Mouse (Mus musculus): ENCODE data around the gene Map3k20. TPM values are rescaled to one million over a fixed set of nuclear protein-coding genes. Genes with fewer than 3 reads are reported as not detected.

The Map3k20 gene
- polyA plus RNA-seq, 1 experiment from 2014 or later = 4.7 TPM

DNA sequence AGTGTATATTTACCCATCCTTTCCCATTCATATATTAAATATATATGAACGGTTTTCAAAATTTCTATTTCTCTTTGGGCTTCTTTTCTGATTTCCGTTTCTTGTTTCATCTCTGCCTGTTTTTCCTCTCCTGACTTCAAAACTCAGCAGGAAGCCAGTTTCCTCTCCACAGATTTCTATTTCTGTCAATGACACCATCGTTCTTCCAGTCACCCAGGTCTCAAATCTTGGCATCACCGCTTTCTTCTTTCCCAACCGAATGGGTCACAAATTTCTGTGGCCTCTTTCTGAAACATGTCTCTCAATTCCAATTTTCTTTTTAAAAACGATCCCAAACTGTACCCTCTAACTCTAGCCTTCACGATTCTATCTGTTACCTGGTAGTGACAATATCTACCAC, 748 bp upstream of the Map3k20 start:
- Histone ChIP-seq H3K9me3 (no peaks in the 10 kb centered on the region), H3K9ac (no peak overlapping the region), H3K4me1 (replicated peaks) (peaks cover 4% of the 10 kb centered on the region; the same call in 1 of the 2 replicates), H3K27me3 (peaks cover 24% of the 10 kb centered on the region), H3K4me2 (no peak overlapping the region), H3K4me3 (no peak overlapping the region), H3K27ac (replicated peaks) (no peak overlapping the region), H3K36me3 (no peaks in the 10 kb centered on the region)
- 77% methylated on average over 7 of the region's 7 CpGs for WGBS
- no peak for ATAC-seq (ENCODE audit: low read depth)

DNA sequence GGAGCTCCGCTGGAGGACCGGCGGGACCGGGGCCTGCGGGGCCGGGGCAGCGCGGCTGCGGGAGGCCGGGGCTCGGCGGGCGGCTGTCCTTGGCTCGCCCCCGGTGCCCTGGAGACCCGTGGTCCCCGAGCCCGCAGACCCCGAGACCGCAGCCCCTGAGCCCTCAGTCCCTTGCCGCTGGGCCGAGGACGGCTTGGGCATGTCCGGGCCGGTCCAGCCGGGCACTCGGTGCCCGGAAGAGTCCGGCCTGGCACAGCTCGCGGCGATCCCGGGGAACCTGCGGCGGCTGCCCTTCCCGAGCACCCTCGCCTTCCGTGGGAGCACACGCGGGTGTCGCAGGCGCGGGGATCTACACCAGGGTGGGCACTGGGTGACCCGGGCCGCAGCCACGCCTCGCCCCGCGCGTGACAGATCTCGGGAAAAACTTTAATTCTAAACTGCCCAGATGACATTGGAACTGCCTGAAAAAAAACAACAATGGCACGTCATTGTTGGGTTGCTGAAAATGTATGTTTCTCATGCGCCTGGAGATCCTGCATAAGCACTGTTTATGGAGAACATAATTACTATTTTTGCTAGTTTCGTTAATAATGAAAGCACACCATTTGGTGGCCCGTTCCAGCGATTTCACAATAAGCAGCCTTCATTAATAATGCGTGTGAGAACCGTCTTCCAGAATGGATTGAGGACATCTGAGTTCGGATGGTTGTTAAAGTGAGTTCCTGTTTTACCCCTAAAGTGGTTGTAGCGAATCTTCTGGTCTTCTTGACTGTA, 638 bp downstream of the Map3k20 start:
- WGBS = under 1% methylated on average over 49 of the region's 60 CpGs
- Histone ChIP-seq H3K4me2 (peak overlapping the region; percentile 96), H3K9ac (peak overlapping the region; percentile 85), H3K4me3 (peak overlapping the region; percentile 74), H3K4me1 (replicated peaks) (peaks cover 4% of the 10 kb centered on the region; the same call in 1 of the 2 replicates), H3K27me3 (peaks cover 24% of the 10 kb centered on the region), H3K36me3 (no peaks in the 10 kb centered on the region), H3K9me3 (no peaks in the 10 kb centered on the region), H3K27ac (replicated peaks) (no peak overlapping the region)
- peak; percentile 65 for ATAC-seq (ENCODE audit: low read depth)

DNA sequence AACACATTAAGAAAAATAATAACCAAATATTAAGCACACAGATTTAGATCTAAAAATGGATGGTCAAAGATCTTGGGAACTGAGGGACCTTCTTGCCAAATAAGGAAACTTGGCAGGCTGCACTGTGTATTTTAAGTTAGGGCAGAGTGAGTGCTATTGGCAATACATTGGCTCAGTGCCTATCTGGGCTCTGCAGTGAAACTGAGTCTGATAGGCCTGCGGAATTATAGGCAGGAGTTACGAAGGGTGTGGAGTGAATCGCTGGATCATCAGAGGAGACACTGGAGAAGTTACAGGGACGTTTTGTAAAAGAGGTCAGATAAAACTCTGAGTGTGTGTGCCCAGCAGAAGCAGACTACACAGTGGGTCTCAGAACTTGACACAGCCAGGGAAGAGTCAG, 1.7 kb downstream of the Map3k20 start:
- no peak overlapping the region for H3K4me3 ChIP-seq
- no peaks in the 10 kb centered on the region for H3K9me3 ChIP-seq

DNA sequence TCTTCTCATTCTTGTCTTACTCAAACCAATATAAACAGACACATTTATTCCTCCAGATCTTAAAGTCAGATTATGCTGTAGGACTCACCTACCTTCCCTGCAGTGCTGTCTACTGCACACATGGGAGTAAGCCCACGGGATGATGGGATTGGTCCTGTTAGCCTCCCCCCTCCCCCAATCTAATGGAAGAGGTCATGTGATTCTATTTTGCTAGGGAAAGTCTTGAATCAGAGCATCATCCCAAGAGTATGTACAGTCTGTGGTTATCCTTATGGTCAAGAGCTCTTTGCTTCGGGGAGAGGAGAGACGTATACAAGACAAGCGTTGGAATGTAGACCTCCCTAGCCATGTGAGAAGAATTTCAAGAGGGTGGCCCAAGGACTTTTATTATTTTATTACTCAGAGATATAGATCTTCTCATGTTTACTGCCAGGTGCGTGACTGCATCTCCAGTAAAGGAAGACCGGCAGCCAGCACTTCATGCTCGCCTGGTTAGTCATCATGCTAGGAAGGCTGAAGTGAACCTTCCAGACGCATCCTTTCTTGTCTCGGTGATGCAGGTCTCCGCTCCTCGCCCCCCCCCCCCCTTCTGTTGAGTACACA, 3.6 kb downstream of the Map3k20 start:
- H3K9me3 ChIP-seq = no peaks in the 10 kb centered on the region
- ATAC-seq (ENCODE audit: low read depth) = no peak
- no peak overlapping the region for H3K27ac ChIP-seq (replicated peaks)
- H3K36me3 ChIP-seq = no peaks in the 10 kb centered on the region
- H3K4me3 ChIP-seq = no peak overlapping the region
- H3K27me3 ChIP-seq = peaks cover 20% of the 10 kb centered on the region
- no peak overlapping the region for H3K4me2 ChIP-seq
- WGBS = 88% methylated on average over 11 of the region's 11 CpGs
- H3K9ac ChIP-seq = no peak overlapping the region
- peaks cover 4% of the 10 kb centered on the region; the same call in 1 of the 2 replicates for H3K4me1 ChIP-seq (replicated peaks)

More for the DNA sequence above, 1.7 kb downstream of the Map3k20 start:
- Histone ChIP-seq H3K4me1 (replicated peaks) (peaks cover 4% of the 10 kb centered on the region; the same call in 1 of the 2 replicates), H3K27ac (replicated peaks) (no peak overlapping the region), H3K27me3 (peaks cover 24% of the 10 kb centered on the region), H3K9ac (no peak overlapping the region), H3K36me3 (no peaks in the 10 kb centered on the region), H3K4me2 (0 out of 2 replicates have a peak overlapping the region, but pooled peaks have one; percentile 13)
- ATAC-seq (ENCODE audit: low read depth) = no peak
- 63% methylated on average over 4 of the region's 4 CpGs for WGBS

DNA sequence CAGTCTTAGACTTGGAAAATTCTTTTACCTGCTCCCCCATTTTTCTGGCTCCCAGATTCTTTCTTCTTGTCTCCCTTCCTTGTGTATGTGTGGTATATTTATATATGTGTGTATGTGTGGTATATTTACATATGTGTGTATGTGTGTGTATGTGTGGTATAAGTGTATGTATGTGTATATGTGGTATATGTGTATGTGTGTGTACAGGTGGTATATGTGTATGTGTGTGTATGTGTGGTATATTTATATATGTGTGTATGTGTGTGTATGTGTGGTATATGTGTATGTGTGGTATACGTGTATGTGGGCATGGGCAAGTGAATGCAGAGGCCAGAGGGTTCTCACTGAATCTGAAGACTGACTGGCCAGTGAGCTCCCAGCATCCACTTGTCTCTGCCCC, 5.7 kb downstream of the Map3k20 start:
- Histone ChIP-seq H3K27ac (replicated peaks) (no peak overlapping the region), H3K9ac (no peak overlapping the region), H3K4me3 (no peak overlapping the region), H3K4me2 (no peak overlapping the region), H3K4me1 (replicated peaks) (peaks cover 4% of the 10 kb centered on the region; the same call in 1 of the 2 replicates), H3K9me3 (no peaks in the 10 kb centered on the region), H3K27me3 (peaks cover 8% of the 10 kb centered on the region; the same call in 1 of the 2 replicates), H3K36me3 (no peaks in the 10 kb centered on the region)
- ATAC-seq (ENCODE audit: low read depth) = no peak
- WGBS = 72% methylated on average over 1 of the region's 1 CpGs

DNA sequence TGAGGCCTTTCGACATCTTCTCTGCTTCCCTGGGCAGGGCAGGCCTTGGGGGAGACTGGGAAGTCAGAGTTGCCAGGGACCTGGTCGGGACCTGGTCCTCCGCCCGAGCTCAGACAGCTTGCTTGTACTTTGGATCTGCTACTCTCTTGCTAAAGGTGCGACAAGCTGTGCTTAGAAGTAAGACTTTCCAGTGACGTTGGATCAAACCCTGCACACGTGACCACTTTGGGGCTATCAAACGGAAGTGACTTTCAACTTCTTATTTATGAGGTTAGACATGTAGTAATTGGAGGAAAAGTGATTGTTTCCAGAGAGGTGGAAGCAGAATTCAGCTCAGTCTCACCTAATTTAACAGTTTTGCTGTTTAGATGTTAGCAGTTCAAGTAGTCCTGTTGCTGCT, 7.1 kb downstream of the Map3k20 start:
- Histone ChIP-seq H3K36me3 (no peaks in the 10 kb centered on the region), H3K4me2 (no peak overlapping the region), H3K27me3 (peaks cover 2% of the 10 kb centered on the region; the same call in 1 of the 2 replicates), H3K27ac (replicated peaks) (no peak overlapping the region), H3K9me3 (no peaks in the 10 kb centered on the region), H3K4me3 (no peak overlapping the region), H3K4me1 (replicated peaks) (no peaks in the 10 kb centered on the region), H3K9ac (no peak overlapping the region)
- WGBS = 90% methylated on average over 8 of the region's 8 CpGs
- no peak for ATAC-seq (ENCODE audit: low read depth)

DNA sequence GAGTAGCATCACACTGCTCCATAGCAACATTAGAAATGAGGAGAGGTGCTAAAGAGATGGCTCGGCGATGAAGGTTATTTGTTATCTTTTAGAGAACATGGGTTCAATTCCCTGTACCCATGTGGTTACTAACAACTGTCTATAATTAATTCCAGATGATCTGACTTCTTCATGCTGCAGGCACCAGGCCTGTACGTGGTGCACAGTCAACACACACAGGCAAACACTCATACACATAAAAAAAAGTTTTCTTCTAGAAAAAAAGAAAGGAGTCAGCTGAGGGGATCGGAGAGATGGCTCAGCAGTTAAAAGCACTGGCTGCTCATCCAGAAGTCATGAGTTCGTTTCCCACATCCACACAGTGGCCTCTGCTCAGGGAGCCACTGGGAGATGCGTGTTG, 9.6 kb downstream of the Map3k20 start:
- no peak overlapping the region for H3K4me2 ChIP-seq
- no peaks in the 10 kb centered on the region for H3K4me1 ChIP-seq (replicated peaks)
- no peaks in the 10 kb centered on the region for H3K27me3 ChIP-seq
- H3K4me3 ChIP-seq = no peak overlapping the region
- ATAC-seq (ENCODE audit: low read depth) = no peak
- no peak overlapping the region for H3K9ac ChIP-seq
- H3K9me3 ChIP-seq = no peaks in the 10 kb centered on the region
- H3K36me3 ChIP-seq = no peaks in the 10 kb centered on the region
- 77% methylated on average over 6 of the region's 6 CpGs for WGBS
- no peak overlapping the region for H3K27ac ChIP-seq (replicated peaks)

DNA sequence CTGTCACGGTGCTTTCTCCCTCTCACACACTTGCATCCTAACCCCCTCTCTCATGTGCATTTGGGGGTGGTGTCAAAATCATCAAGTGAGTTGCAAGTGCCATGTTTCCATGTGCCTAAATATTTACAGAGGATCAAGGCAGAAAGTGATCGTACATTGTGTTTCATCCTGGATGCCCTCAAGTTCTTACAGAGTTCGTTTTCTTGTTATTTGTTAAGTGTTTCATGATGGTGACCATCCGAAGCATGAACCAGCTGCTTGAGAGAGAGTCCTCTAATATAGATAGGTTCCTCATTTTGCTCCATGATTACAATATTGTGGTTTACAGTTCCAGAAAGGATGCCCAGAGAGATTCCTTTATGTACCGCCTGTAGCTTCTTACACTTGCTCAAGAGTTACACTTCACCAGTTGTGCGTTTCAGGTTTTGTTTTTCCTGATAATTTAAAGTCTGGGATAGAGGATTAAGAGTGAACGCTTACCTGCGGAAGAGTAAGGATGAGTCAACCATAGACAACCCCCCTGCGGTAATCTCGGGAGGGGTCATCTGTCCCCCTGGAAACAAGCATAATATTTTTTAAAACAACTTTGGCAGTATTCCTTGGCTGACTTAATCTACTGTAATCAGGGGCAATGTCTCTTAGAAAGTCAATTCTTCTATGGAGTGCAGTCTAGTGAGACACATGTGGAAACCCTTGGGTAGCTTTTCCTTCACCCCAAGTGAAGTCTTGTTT, 11.7 kb downstream of the Map3k20 start:
- Histone ChIP-seq H3K4me2 (no peak overlapping the region), H3K4me1 (replicated peaks) (no peaks in the 10 kb centered on the region), H3K27ac (replicated peaks) (no peak overlapping the region), H3K9me3 (no peaks in the 10 kb centered on the region), H3K27me3 (no peaks in the 10 kb centered on the region), H3K36me3 (no peaks in the 10 kb centered on the region), H3K4me3 (no peak overlapping the region), H3K9ac (no peak overlapping the region)
- no peak for ATAC-seq (ENCODE audit: low read depth)
- 86% methylated on average over 10 of the region's 10 CpGs for WGBS

DNA sequence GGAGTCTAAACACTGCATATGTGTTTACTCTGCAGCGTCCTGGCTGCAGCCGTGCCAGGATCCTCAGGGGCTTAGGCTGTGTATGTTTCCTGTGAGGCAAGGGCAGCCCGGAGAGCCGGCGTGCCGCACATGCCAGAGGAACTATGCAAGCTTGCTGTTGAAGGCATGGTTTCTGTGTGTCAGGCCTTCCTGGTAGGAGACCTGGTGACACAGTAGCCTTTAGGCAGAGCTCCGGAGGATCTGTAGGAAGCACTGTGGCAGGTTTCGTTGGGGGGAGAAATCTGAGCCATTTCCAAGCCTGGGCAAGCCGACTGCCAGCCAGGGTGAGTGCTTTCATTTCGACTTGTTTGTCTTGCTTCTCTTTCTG, 12.3 kb downstream of the Map3k20 start:
- H3K36me3 ChIP-seq = no peaks in the 10 kb centered on the region
- WGBS = 76% methylated on average over 10 of the region's 10 CpGs
- no peak for ATAC-seq (ENCODE audit: low read depth)

DNA sequence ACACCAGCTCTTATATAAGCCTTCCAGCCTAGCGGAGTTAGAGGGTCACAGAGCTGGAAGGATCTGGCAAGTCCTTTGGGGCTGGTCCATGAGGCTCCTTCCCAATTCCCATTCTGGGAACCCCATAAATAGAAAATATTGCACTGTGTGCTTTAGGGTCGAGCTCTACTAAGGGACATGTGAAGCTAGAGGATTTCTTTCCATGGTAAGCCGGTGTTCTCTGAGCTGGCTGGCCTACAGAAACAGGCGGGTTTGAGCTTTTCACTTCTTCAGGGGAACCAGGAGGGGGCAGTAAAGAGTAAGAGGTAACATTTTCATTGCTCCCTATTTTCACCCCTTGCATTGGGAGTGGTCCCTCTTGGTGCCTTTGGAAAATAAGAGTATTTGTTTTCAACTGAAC, 13.0 kb downstream of the Map3k20 start:
- Histone ChIP-seq H3K4me3 (no peak overlapping the region), H3K9ac (no peak overlapping the region), H3K27ac (replicated peaks) (no peak overlapping the region), H3K4me1 (replicated peaks) (no peaks in the 10 kb centered on the region), H3K36me3 (no peaks in the 10 kb centered on the region), H3K4me2 (no peak overlapping the region), H3K27me3 (no peaks in the 10 kb centered on the region), H3K9me3 (no peaks in the 10 kb centered on the region)
- WGBS = 65% methylated on average over 4 of the region's 4 CpGs
- ATAC-seq (ENCODE audit: low read depth) = no peak

More for the DNA sequence above, 12.3 kb downstream of the Map3k20 start:
- H3K4me1 ChIP-seq (replicated peaks) = no peaks in the 10 kb centered on the region
- no peak overlapping the region for H3K4me2 ChIP-seq
- no peak overlapping the region for H3K9ac ChIP-seq
- no peaks in the 10 kb centered on the region for H3K27me3 ChIP-seq
- no peaks in the 10 kb centered on the region for H3K9me3 ChIP-seq
- no peak overlapping the region for H3K4me3 ChIP-seq
- H3K27ac ChIP-seq (replicated peaks) = no peak overlapping the region

DNA sequence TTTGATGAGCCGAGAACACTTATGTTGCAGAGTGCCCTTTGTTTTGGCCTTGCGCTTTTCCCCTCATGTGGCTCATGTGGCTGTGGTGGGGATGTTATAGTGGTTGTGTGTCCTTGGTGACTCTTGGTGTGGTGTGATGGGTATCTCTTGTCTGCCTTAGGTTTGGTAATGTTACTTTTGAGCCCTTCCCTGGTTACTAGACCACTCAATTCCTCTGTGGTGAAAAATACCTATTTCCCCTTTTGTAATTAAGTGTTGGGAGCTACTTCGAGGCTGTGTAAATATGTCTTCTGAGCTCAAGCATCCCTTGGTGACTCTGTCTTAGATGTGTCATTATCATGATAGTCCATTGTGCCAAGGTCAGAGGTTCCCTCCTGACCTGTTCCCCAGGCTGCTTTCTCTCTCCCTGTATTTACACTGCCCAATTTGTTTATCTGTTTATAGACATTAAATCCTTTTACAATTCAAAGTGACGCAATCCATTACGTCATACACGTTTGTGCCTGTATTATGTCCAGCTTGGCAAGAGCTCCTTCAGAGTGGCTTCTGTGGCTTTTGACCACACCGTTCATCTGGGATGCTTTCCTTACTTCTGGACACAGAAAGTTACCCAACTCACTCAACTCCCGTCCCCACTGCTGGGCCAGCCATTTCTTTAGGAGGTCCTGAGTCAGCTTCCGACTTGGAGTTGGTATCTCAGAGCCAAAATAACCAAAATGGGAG, 15.9 kb downstream of the Map3k20 start:
- WGBS = 93% methylated on average over 9 of the region's 9 CpGs
- ATAC-seq (ENCODE audit: low read depth) = no peak
- H3K9me3 ChIP-seq = no peaks in the 10 kb centered on the region

DNA sequence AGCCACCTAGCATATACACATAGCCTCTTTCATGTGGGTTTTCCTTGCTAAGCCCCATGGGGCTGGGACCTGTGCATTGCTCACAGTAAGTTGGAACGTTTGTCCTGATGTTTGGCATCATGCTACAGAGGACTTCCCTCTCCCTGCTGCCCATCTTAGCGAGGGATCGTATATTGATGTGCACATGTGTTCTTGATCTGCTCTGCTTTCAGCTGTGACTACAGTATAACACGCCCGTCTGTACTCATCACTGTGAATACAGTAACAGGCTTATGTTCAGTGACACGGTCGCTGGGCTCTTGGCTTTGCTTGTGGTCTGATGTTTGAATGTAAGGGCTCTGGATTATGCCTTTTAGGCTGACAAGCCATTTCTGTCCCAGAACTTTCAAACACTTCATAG, 20.3 kb downstream of the Map3k20 start:
- Histone ChIP-seq H3K4me1 (replicated peaks) (no peaks in the 10 kb centered on the region), H3K9me3 (no peaks in the 10 kb centered on the region), H3K27me3 (no peaks in the 10 kb centered on the region), H3K4me2 (no peak overlapping the region), H3K36me3 (no peaks in the 10 kb centered on the region), H3K9ac (no peak overlapping the region), H3K4me3 (no peak overlapping the region), H3K27ac (replicated peaks) (no peak overlapping the region)
- 93% methylated on average over 7 of the region's 7 CpGs for WGBS
- no peak for ATAC-seq (ENCODE audit: low read depth)

More for the DNA sequence above, 15.9 kb downstream of the Map3k20 start:
- Histone ChIP-seq H3K27me3 (no peaks in the 10 kb centered on the region), H3K27ac (replicated peaks) (no peak overlapping the region), H3K36me3 (no peaks in the 10 kb centered on the region), H3K9ac (no peak overlapping the region), H3K4me2 (no peak overlapping the region), H3K4me3 (no peak overlapping the region), H3K4me1 (replicated peaks) (no peaks in the 10 kb centered on the region)
